Mouse (Mus musculus): Measurements from ENCODE around the gene Clgn.

- TF ChIP-seq CTCF (IDR thresholded peaks at IDR 0.05; ENCODE audit: insufficient read depth, low read length) (no peak), POLR2A (IDR thresholded peaks at IDR 0.05; ENCODE audit: borderline replicate concordance, extremely low read depth, low read depth, low read length) (no peak)
Observed at GRCm38 (mm10) chr8:83394325-83394724, 4.7 kb downstream of the Clgn start.
